ENCODE assay signal across 21 mouse cellular contexts in the genomic region with DNA sequence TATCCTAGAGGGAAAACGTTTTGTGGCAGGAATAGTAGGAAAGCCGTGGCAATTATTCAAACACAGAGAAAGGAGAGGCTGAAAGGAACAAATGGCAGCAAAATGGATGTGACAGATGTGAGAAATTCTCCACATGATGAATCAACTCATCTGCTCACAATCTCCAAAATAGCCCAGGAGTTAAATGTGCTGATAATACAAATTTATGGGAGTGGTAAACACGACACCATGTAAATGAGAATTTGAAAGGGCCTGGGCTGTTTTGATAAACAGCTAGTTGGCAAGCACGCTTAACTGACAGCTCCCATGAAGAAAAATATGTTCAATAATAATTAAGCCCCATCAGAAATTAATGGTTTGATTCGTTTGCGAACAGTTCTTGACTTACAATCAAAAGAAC.
DNase-seq lines count a peak whose midpoint lies in the region; ATAC-seq and TF ChIP-seq lines count a peak whose summit lies in the region.
"Had no signal": no experiment of that assay in that cellular context is flagged by ENCODE, and none has a peak within 500 bp of the region (broad histone marks: within the 10 kb centered on the region; RNA-seq: fewer than 3 reads in every experiment).

No protein-coding gene starts in this region.

- no peak overlapping the region; the same call in 1 of the 2 replicates for H3K4me3 ChIP-seq in G1E (ENCODE audit: low read depth, low read length)
- H3K4me3 ChIP-seq in MEL (ENCODE audit: control insufficient read depth in 1 of 2, insufficient read depth in 1 of 2, low read depth in 2 of 2, low read length in 2 of 2), result peak overlapping the region; percentile 48 to 53
- H3K4me3 ChIP-seq in liver, embryonic 16.5 days (ENCODE audit: low read depth, low read length), result no peak overlapping the region
- H3K4me3 ChIP-seq: hindbrain, embryonic 12.5 days; limb, embryonic 12.5 days; lung, embryonic 15.5 days; neural tube, embryonic 12.5 days had no signal

- H3K9ac ChIP-seq in MEL (ENCODE audit: control insufficient read depth, low read depth, low read length, poor library complexity, severe bottlenecking), result peak overlapping the region; percentile 70
- H3K9ac ChIP-seq in liver, embryonic 16.5 days (ENCODE audit: low read depth, low read length), result no peak overlapping the region
- H3K9ac ChIP-seq: forebrain, postnatal 0 days; hindbrain, embryonic 12.5 days; limb, embryonic 12.5 days; lung, embryonic 15.5 days; neural tube, embryonic 12.5 days had no signal

- no peak; the same call in 1 of the 2 replicates for TF ChIP-seq RAD21 in MEL (IDR thresholded peaks at IDR 0.05; ENCODE audit: low read depth, low read length)

- H3K27ac ChIP-seq in MEL (ENCODE audit: control insufficient read depth, low read depth, low read length), result peak overlapping the region; percentile 99
- H3K27ac ChIP-seq in liver, embryonic 16.5 days (ENCODE audit: low read length), result peak overlapping the region; percentile 81
- H3K27ac ChIP-seq: hindbrain, embryonic 12.5 days; limb, embryonic 12.5 days; lung, embryonic 15.5 days; neural tube, embryonic 12.5 days had no signal

- H3K36me3 ChIP-seq in G1E (replicated peaks), result peaks cover 2% of the 10 kb centered on the region
- H3K36me3 ChIP-seq in MEL (ENCODE audit: control insufficient read depth in 1 of 2, insufficient read depth in 2 of 2, low read length in 2 of 2), result peaks cover 0 to 43% of the 10 kb centered on the region in 2 experiments; a peak in 2 of 4 replicates
- H3K36me3 ChIP-seq in liver, embryonic 16.5 days (ENCODE audit: control insufficient read depth, insufficient read depth), result no peaks in the 10 kb centered on the region
- H3K36me3 ChIP-seq: hindbrain, embryonic 12.5 days; limb, embryonic 12.5 days; lung, embryonic 15.5 days; neural tube, embryonic 12.5 days had no signal

- no peak for TF ChIP-seq POLR2A in MEL (IDR thresholded peaks at IDR 0.05; ENCODE audit: control insufficient read depth in 1 of 2, insufficient read depth in 1 of 2, low read depth in 1 of 2, low read length in 2 of 2, poor library complexity in 1 of 2)

- peak; percentile 24; the same call in 1 of the 2 replicates for ATAC-seq in G1E (ENCODE audit: extremely low read depth, insufficient number of reproducible peaks, low FRiP score, poor library complexity, severe bottlenecking)
- peak; percentile 78 for ATAC-seq in erythroblast, adult 5-6 weeks (replicated peaks; ENCODE audit: low FRiP score, poor library complexity, severe bottlenecking)
- ATAC-seq in liver, embryonic 16.5 days (ENCODE audit: low read depth), result peak; percentile 84
- ATAC-seq in activated CD4-positive, CD25-positive, alpha-beta regulatory T cell, adult 4 months, result no peak
- ATAC-seq: forebrain, postnatal 0 days; inflammation-experienced regulatory T-cells, adult 6 months had no signal

- no peak overlapping the region for H3K4me2 ChIP-seq in liver, embryonic 16.5 days (ENCODE audit: low read depth, low read length)
- H3K4me2 ChIP-seq: hindbrain, embryonic 12.5 days; limb, embryonic 12.5 days; lung, embryonic 15.5 days; midbrain, embryonic 11.5 days; neural tube, embryonic 12.5 days had no signal

- peak; percentile 94 to 95 for TF ChIP-seq EP300 in MEL (IDR thresholded peaks at IDR 0.05; ENCODE audit: low read depth in 1 of 2, low read length in 2 of 2)

- DNase-seq in G1E (ENCODE audit: low spot score) (no peak), MEL (ENCODE audit: low read depth, low spot score) (peak; percentile 87)
- DNase-seq in spleen, postnatal 4 days (ENCODE audit: low spot score in 2 of 2), result no peak
- no peak for DNase-seq in yolk sac, embryonic 10.5 days (ENCODE audit: low spot score)
- DNase-seq: adrenal gland, postnatal 14 days; cerebellum, adult 9-10 months; forebrain, postnatal 0 days; gastrocnemius, postnatal 36 days; kidney, adult 8-10 months; kidney, postnatal 14 days; lung, postnatal 4 days; spleen, adult 18-20 months had no signal

- H3K27me3 ChIP-seq in G1E (ENCODE audit: insufficient read depth, low read length), result no peaks in the 10 kb centered on the region
- no peaks in the 10 kb centered on the region for H3K27me3 ChIP-seq in MEL (ENCODE audit: control insufficient read depth in 1 of 2, insufficient read depth in 2 of 2, low read length in 2 of 2)
- H3K27me3 ChIP-seq in liver, embryonic 16.5 days (ENCODE audit: control insufficient read depth, insufficient read depth, low read depth, low read length), result no peaks in the 10 kb centered on the region
- H3K27me3 ChIP-seq: hindbrain, embryonic 12.5 days; limb, embryonic 12.5 days; lung, embryonic 15.5 days; neural tube, embryonic 12.5 days had no signal

- H3K9me3 ChIP-seq in G1E (replicated peaks), result peaks cover 2% of the 10 kb centered on the region
- no peaks in the 10 kb centered on the region for H3K9me3 ChIP-seq in MEL (replicated peaks; ENCODE audit: insufficient read depth, low read length)
- no peaks in the 10 kb centered on the region for H3K9me3 ChIP-seq in liver, embryonic 16.5 days (replicated peaks; ENCODE audit: control insufficient read depth, low read length)
- H3K9me3 ChIP-seq: hindbrain, embryonic 12.5 days; limb, embryonic 12.5 days; lung, embryonic 15.5 days; neural tube, embryonic 12.5 days had no signal

- 38% methylated on average over 6 of the region's 6 CpGs for WGBS in liver, embryonic 16.5 days (ENCODE audit: insufficient replicate concordance)

- no peaks in the 10 kb centered on the region for H3K79me2 ChIP-seq in MEL (ENCODE audit: control insufficient read depth, insufficient read depth, low read length, poor library complexity)

- H3K4me1 ChIP-seq in G1E (ENCODE audit: insufficient read depth, low read depth, low read length) (peaks cover 36% of the 10 kb centered on the region), MEL (ENCODE audit: control insufficient read depth in 1 of 2, insufficient read depth in 2 of 2, low read length in 2 of 2) (peaks cover 8 to 41% of the 10 kb centered on the region in 2 experiments)
- H3K4me1 ChIP-seq in liver, embryonic 16.5 days (ENCODE audit: control insufficient read depth, low read depth, low read length), result no peaks in the 10 kb centered on the region; the same call in 1 of the 2 replicates
- H3K4me1 ChIP-seq: hindbrain, embryonic 12.5 days; limb, embryonic 12.5 days; lung, embryonic 15.5 days; neural tube, embryonic 12.5 days had no signal

- TF ChIP-seq CTCF in G1E (IDR thresholded peaks at IDR 0.05; ENCODE audit: low read depth, low read length) (no peak), MEL (IDR thresholded peaks at IDR 0.05 in 2 of 3, conservative IDR thresholded peaks at IDR 0.05 in 1 of 3; ENCODE audit: control insufficient read depth in 1 of 3, insufficient read depth in 1 of 3, low read depth in 2 of 3, low read length in 3 of 3, poor library complexity in 1 of 3, severe bottlenecking in 1 of 3) (no peak)

TF ChIP-seq in MEL, 35 proteins besides CTCF, POLR2A, EP300 and RAD21 (continues in another document):
- TF ChIP-seq JUND (IDR thresholded peaks at IDR 0.05; ENCODE audit: low read depth, low read length), result no peak; the same call in 1 of the 2 replicates
- peak; percentile 97 for TF ChIP-seq ETS1 (IDR thresholded peaks at IDR 0.05; ENCODE audit: low read depth, low read length)
- no peak for TF ChIP-seq KAT2A (conservative IDR thresholded peaks at IDR 0.05; ENCODE audit: low read depth, low read length)
- TF ChIP-seq CHD1 (IDR thresholded peaks at IDR 0.05; ENCODE audit: low read depth, low read length), result no peak; the same call in 1 of the 2 replicates
- TF ChIP-seq MYB (IDR thresholded peaks at IDR 0.05; ENCODE audit: low read depth, low read length), result peak; percentile 88
- peak; percentile 78 for TF ChIP-seq RCOR1 (IDR thresholded peaks at IDR 0.05; ENCODE audit: low read depth, low read length)
- TF ChIP-seq TBP (IDR thresholded peaks at IDR 0.05; ENCODE audit: low read depth, low read length), result peak; percentile 64; the same call in 1 of the 2 replicates
- peak; percentile 94 for TF ChIP-seq GATA1 (IDR thresholded peaks at IDR 0.05; ENCODE audit: low read depth, low read length)
- TF ChIP-seq UBTF (IDR thresholded peaks at IDR 0.05; ENCODE audit: borderline replicate concordance, insufficient read depth, low read depth, low read length), result no peak
- peak; percentile 59 for TF ChIP-seq SIN3A (IDR thresholded peaks at IDR 0.05; ENCODE audit: low read length)
- no peak for TF ChIP-seq NELFE (IDR thresholded peaks at IDR 0.05; ENCODE audit: low read depth, low read length)
- no peak for TF ChIP-seq ZNF384 (IDR thresholded peaks at IDR 0.05; ENCODE audit: low read depth, low read length)
- peak; percentile 69 for TF ChIP-seq TAL1 (IDR thresholded peaks at IDR 0.05; ENCODE audit: low read length)
- no peak; the same call in 1 of the 2 replicates for TF ChIP-seq MEF2A (IDR thresholded peaks at IDR 0.05; ENCODE audit: extremely low read depth, insufficient replicate concordance, low read depth, low read length, poor library complexity, severe bottlenecking)
- TF ChIP-seq CHD2 (IDR thresholded peaks at IDR 0.05; ENCODE audit: low read length), result no peak
- peak; percentile 95 for TF ChIP-seq TCF12 (IDR thresholded peaks at IDR 0.05; ENCODE audit: low read depth, low read length)
- no peak; the same call in 1 of the 2 replicates for TF ChIP-seq HCFC1 (IDR thresholded peaks at IDR 0.05; ENCODE audit: low read depth, low read length)
- no peak for TF ChIP-seq ZKSCAN1 (IDR thresholded peaks at IDR 0.05; ENCODE audit: low read depth, low read length)
- 0 out of 2 replicates have a peak, but pooled peaks have one; percentile 0 for TF ChIP-seq ZC3H11A (IDR thresholded peaks at IDR 0.05; ENCODE audit: low read depth, low read length)
- TF ChIP-seq MXI1 (IDR thresholded peaks at IDR 0.05; ENCODE audit: low read depth, low read length), result peak; percentile 49; the same call in 1 of the 2 replicates
- TF ChIP-seq GABPA (IDR thresholded peaks at IDR 0.05; ENCODE audit: low read depth, low read length), result no peak
- no peak for TF ChIP-seq NRF1 (IDR thresholded peaks at IDR 0.05; ENCODE audit: insufficient read depth, low read depth, low read length, poor library complexity, severe bottlenecking)
- no peak for TF ChIP-seq E2F4 (IDR thresholded peaks at IDR 0.05; ENCODE audit: borderline replicate concordance, low read depth, low read length)
- peak; percentile 58; the same call in 1 of the 2 replicates for TF ChIP-seq POLR2AphosphoS2 (IDR thresholded peaks at IDR 0.05; ENCODE audit: low read length)
- no peak for TF ChIP-seq SMC3 (IDR thresholded peaks at IDR 0.05; ENCODE audit: low read depth, low read length)
- TF ChIP-seq POLR2AphosphoS5 (IDR thresholded peaks at IDR 0.05; ENCODE audit: borderline replicate concordance, low read depth, low read length), result no peak
- TF ChIP-seq USF1 (IDR thresholded peaks at IDR 0.05; ENCODE audit: low read depth, low read length), result no peak
- TF ChIP-seq MYC (IDR thresholded peaks at IDR 0.05; ENCODE audit: low read depth, low read length), result peak; percentile 54; the same call in 1 of the 2 replicates
- TF ChIP-seq ZMIZ1 (IDR thresholded peaks at IDR 0.05; ENCODE audit: low read depth, low read length), result peak; percentile 80; the same call in 1 of the 2 replicates

Comparison
In these comparisons a context has a peak if more than half of its experiments do, and no peak if none do; other contexts are left out.
1. H3K4me3 ChIP-seq: peak in MEL (2 of 2); none in G1E (single experiment) and liver, embryonic 16.5 days (single experiment).